Mouse (Mus musculus): ENCODE data around the gene Tm2d1.

- TF ChIP-seq TAL1 (IDR thresholded peaks at IDR 0.05; ENCODE audit: low read length) (no peak), GATA1 (IDR thresholded peaks at IDR 0.05; ENCODE audit: low read length) (no peak)
These were observed at the start of gene Tm2d1 for GRCm38 (mm10) chr4:98382716-98383424.
